Mouse (Mus musculus) G1E (cell line): ENCODE results near the gene Dnah14. TPM values are rescaled to one million over a fixed set of nuclear protein-coding genes. Genes with fewer than 3 reads are reported as not detected.
A peak's percentile ranks its signal among the peaks of the same experiment; 100 is the strongest.

Experiments used
- ATAC-seq: 2 replicates; pipeline ENCODE4 v1.8.0; 2016; ENCODE audit warnings: mild to moderate bottlenecking; ENCODE audit not compliant: insufficient number of reproducible peaks, poor library complexity, low FRiP score, severe bottlenecking; ENCODE audit errors: extremely low read depth
- DNase-seq: peaks from one replicate; pipeline ENCODE4 v3.0.0; 2012; ENCODE audit warnings: low spot score
- H3K27me3 ChIP-seq: 2 replicates; pipeline ENCODE4 v1.6.1; 2012; ENCODE audit warnings: mild to moderate bottlenecking, low read length, inconsistent platforms; ENCODE audit not compliant: insufficient read depth
- H3K36me3 ChIP-seq: replicated peaks from 2 replicates; pipeline ENCODE3; 2012; ENCODE audit warnings: mild to moderate bottlenecking, inconsistent platforms
- H3K4me1 ChIP-seq: 2 replicates; pipeline ENCODE4 v1.6.1; 2012; ENCODE audit warnings: low read depth, low read length, inconsistent platforms, mixed read lengths; ENCODE audit not compliant: insufficient read depth
- H3K4me3 ChIP-seq: 2 replicates; pipeline ENCODE4 v1.5.1; 2012; ENCODE audit warnings: low read depth, mild to moderate bottlenecking, inconsistent platforms, low read length, moderate library complexity, mixed read lengths
- H3K9me3 ChIP-seq: replicated peaks from 2 replicates; pipeline ENCODE4 v1.6.1; 2012; ENCODE audit warnings: inconsistent platforms
- CTCF ChIP-seq: IDR thresholded peaks from 2 replicates; pipeline ENCODE4 v1.5.1; 2012; ENCODE audit warnings: low read depth, low read length, inconsistent platforms, mixed read lengths
- GATA1 ChIP-seq: IDR thresholded peaks from 2 replicates; pipeline ENCODE4 v1.6.1; 2012; ENCODE audit warnings: borderline replicate concordance, low read length, inconsistent platforms, mixed read lengths
- GATA2 ChIP-seq: IDR thresholded peaks from 2 replicates; pipeline ENCODE4 v1.6.1; 2012; ENCODE audit warnings: low read depth, low read length, inconsistent platforms, borderline replicate concordance
- POLR2AphosphoS5 ChIP-seq: IDR thresholded peaks from 2 replicates; pipeline ENCODE4 v1.6.1; 2012; ENCODE audit warnings: low read depth, low read length, inconsistent platforms; ENCODE audit not compliant: insufficient replicate concordance
- TAL1 ChIP-seq: conservative IDR thresholded peaks from 2 replicates; pipeline ENCODE4 v1.6.1; 2012; ENCODE audit warnings: low read depth, low read length, inconsistent platforms, mixed read lengths
- polyA plus RNA-seq: library from polyadenylated mRNA; stranded (reverse); fragments of >175 nt; gene quantifications from 2 replicates; pipeline ENCODE4 v1.2.3, GENCODE M21; 2012
- total RNA-seq, 2 experiments: library from RNA; stranded (forward) in 1 of 2; stranded (reverse) in 1 of 2; fragments of 200-1000 nt in 1 of 2; fragments of >200 nt in 1 of 2; fragmentation: Nextera tagmentation in 1 of 2; gene quantifications; 2 replicates each; pipeline ENCODE4 v1.2.3; 2014 to 2017

Gene Dnah14
- total and polyA plus RNA-seq, 3 experiments: 1.3 TPM; not detected in 2

GRCm38 (mm10) chr1:181543711-181544383, 32.5 kb upstream of the Dnah14 start:
- no peak for TF ChIP-seq GATA1
- TF ChIP-seq POLR2AphosphoS5: no peak
- no peak for TF ChIP-seq TAL1
- TF ChIP-seq CTCF: no peak
- TF ChIP-seq GATA2: no peak
- no peaks in the 10 kb centered on the region for H3K36me3 ChIP-seq
- DNase-seq (no peak), ATAC-seq (no peak)
- peaks cover 6% of the 10 kb centered on the region for H3K27me3 ChIP-seq
- H3K4me3 ChIP-seq: no peak overlapping the region
- H3K9me3 ChIP-seq: no peaks in the 10 kb centered on the region
- no peaks in the 10 kb centered on the region for H3K4me1 ChIP-seq

DNA sequence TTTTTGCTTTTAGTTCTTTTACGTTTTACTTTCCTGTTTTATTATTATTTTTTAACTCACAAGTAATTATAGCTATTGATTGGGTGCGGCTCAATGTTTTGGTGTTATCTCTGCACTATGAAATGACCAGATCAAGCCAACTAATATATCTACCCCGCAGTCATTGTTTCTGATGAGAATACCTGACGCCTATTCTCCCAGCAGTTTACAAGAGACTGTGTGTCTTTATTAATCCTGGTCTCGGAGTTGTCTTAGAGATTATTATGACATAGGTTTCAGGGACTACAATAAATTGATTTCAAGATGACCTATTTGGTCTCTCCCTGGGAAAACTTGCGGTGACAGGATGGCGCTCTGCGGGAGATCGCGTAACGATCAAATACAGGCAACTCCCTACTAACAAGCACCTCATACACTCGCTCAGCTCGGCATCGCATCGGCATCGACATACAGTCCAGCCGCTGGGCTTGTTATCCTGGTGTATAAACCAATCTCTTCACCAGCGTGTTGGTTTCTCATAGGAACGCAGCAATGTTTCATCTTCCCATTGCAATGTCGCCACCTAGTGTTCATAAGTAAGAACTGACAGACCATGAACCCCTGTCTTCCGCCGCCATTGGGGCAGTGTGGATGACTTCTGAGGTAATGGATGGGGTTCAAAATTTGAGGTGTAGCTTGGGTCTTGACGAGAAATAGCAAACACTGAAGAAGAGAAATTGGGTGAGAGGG, 31.2 kb upstream of the Dnah14 start:
- Histone ChIP-seq H3K4me3 (no peak overlapping the region), H3K27me3 (peaks cover 6% of the 10 kb centered on the region), H3K9me3 (no peaks in the 10 kb centered on the region), H3K4me1 (no peaks in the 10 kb centered on the region), H3K36me3 (no peaks in the 10 kb centered on the region)
- DNase-seq: peak; percentile 73
- peak; percentile 62 for ATAC-seq
- TF ChIP-seq CTCF: peak; percentile 89
- no peak for TF ChIP-seq POLR2AphosphoS5

DNA sequence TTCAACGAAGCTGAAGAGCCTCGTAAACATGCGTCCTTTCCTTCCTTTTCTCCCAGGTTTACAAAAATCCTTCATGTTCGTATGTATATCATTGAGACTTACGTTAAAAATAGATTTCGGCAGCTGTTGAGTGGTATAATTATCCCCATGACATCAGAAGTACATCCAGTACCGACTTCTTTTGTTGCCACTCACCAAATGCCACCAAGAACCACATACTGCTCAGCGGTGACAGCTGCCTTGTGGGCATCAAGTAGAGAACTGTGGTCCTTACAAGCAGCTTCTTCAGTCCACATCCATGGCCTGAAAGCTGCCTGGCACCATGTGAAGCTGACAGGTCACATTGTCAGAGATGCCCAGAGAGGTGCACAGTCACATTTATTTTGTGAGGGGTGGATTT, 26.4 kb upstream of the Dnah14 start:
- Histone ChIP-seq H3K27me3 (peaks cover 4% of the 10 kb centered on the region; the same call in 1 of the 2 replicates), H3K36me3 (no peaks in the 10 kb centered on the region), H3K4me3 (no peak overlapping the region), H3K9me3 (no peaks in the 10 kb centered on the region), H3K4me1 (no peaks in the 10 kb centered on the region)
- DNase-seq (no peak), ATAC-seq (no peak)
- TF ChIP-seq GATA1 (no peak), GATA2 (no peak), CTCF (no peak), POLR2AphosphoS5 (no peak), TAL1 (no peak)

DNA sequence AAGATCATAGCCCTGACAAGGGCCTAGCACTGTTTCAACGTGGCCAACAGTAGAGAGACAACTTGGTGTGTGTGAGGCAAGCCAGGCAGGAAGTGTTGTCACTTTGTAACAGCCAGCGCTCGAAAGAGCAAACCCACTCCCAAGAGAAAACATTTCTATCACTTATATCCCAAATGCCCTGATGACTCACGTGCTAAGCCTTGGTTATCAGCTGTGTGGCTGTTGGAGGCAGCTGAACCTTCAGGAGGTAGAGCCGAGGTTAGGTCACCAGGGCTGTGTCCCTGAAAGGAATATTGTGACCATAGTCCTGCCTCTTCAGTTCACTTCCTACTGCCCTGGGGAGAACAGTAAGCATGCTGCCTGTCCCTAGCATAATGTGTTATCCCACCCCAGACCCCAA, 25.5 kb upstream of the Dnah14 start:
- TF ChIP-seq GATA1 (no peak), GATA2 (no peak), CTCF (no peak), POLR2AphosphoS5 (no peak), TAL1 (no peak)
- Histone ChIP-seq H3K36me3 (no peaks in the 10 kb centered on the region), H3K27me3 (peaks cover 4% of the 10 kb centered on the region; the same call in 1 of the 2 replicates), H3K4me1 (no peaks in the 10 kb centered on the region), H3K4me3 (no peak overlapping the region), H3K9me3 (no peaks in the 10 kb centered on the region)
- DNase-seq (no peak), ATAC-seq (no peak)

DNA sequence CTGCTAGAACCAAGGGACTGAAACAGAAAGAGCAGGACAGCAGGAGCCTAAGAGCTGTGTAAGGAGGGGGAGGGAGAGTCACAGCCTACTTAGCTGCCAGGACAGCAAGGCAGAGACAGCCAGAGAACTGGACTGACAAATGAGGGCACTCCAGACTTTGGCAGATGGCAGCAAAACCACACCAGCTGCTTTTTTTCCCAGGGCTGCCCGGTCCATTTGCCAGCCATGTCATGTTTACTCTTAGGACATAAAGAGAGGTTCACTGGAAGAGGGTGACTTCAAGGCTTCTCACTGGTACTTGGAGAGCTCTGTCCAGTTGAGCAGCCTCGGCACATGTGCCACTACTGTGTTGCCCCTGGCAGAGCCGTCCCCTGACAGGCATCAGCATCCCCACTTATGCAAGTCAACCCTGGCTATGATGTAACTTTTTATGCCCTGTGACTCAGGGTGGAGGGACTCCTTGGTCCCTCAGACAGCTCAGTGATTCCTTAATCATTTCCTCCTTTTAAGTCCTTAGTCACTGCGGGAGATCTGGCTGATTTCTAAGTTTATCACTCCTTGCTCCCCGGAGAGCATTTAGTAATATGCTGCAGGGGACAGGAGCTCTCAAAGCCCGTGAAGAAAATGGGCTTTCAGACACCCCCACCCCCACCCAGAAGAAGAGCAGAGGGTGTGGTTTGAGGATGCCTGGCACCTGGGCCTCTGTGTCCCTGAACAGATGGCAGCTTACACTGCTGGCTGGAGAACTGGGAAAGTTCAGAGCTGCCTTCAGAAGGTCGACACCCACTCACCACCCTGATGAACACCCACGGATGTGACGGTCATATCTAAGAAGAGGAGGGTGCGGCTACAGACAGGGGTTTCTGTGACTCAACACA, 23.6 kb upstream of the Dnah14 start:
- Histone ChIP-seq H3K4me3 (no peak overlapping the region), H3K27me3 (peaks cover 5% of the 10 kb centered on the region), H3K36me3 (no peaks in the 10 kb centered on the region), H3K9me3 (no peaks in the 10 kb centered on the region), H3K4me1 (no peaks in the 10 kb centered on the region)
- DNase-seq (no peak), ATAC-seq (no peak)
- TF ChIP-seq GATA2: no peak
- TF ChIP-seq GATA1: no peak
- no peak for TF ChIP-seq CTCF

DNA sequence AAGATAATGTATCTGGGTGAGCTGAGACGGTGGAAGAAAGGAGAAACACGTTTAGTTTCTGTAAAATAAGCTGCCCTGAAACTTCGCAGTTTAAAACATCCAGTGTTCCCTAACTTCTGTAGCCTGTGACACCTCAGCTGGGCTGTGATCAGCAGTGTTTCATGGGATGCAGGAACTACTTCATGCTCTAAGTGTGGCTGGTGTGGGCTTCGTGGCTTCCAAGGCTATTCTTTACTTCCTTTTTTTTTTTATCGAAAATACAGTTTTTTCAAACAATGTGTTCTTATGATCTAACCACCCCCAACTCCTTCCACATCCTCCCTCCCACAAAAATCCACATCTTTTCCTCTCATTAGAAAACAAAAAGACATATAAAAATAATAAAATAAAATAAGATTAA, 20.9 kb upstream of the Dnah14 start:
- Histone ChIP-seq H3K4me3 (no peak overlapping the region), H3K36me3 (no peaks in the 10 kb centered on the region), H3K4me1 (no peaks in the 10 kb centered on the region), H3K27me3 (peaks cover 5% of the 10 kb centered on the region), H3K9me3 (no peaks in the 10 kb centered on the region)
- ATAC-seq (no peak), DNase-seq (no peak)
- TF ChIP-seq TAL1 (no peak), GATA1 (no peak), GATA2 (no peak), CTCF (no peak), POLR2AphosphoS5 (no peak)
